Mouse (Mus musculus) neutrophil, adult 5-6 weeks (primary cell): ENCODE results near the gene Wiz. TPM values are rescaled to one million over a fixed set of nuclear protein-coding genes. Genes with fewer than 3 reads are reported as not detected.

Experiments used
- ATAC-seq: fragments of 151-379, 151-347 bp; 2 replicates; pipeline ENCODE4 v1.8.0; 2017; ENCODE audit warnings: mild to moderate bottlenecking, moderate TSS enrichment; ENCODE audit not compliant: insufficient number of reproducible peaks, poor library complexity, low FRiP score, severe bottlenecking; ENCODE audit errors: extremely low read depth
- total RNA-seq: library from RNA; stranded (forward); fragments of 200-1000 nt; gene quantifications from 2 replicates; pipeline ENCODE4 v1.2.3, GENCODE M21; 2017

Gene Wiz
- total RNA-seq, 1 experiment from 2014 or later: 12.3 TPM

DNA sequence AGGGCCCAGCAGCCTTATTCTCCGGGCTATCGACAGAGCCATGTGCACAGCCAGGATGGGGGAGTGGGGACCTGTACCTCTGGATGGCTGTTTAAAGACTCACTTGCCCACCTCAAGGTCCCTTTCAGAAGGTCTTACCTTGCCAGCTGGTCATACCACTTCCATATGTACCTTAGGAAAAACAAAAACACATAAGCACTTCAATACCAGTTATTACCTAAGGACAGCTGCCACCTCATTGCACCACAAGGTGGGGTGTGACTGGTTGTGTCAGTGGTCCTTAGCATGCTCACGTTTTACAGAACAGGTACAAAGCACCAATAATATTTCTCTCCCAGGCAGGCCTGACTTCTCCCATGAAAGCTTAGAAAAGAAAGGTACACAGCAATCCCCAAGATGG, 71.5 kb downstream of the Wiz start:
- no peak for ATAC-seq

DNA sequence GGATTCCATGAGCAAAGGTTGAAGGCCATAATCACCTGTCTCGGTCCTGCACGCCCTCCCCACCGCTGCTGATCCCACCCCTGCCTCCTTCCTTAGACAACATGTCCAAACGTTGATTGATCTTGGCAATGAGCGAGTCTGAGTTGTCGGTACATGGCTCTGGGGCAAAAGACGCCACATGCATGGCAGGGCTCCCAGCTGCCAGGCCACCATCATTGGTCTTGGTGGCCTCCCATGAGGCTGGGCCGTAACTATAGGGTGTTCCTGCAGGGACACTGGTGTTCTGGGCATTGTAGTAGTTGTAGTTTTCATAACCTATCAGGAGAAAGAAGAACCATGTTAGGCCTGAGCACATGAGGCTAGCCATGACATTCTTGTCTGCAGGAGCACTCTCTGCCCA, 72.2 kb downstream of the Wiz start:
- no peak for ATAC-seq

DNA sequence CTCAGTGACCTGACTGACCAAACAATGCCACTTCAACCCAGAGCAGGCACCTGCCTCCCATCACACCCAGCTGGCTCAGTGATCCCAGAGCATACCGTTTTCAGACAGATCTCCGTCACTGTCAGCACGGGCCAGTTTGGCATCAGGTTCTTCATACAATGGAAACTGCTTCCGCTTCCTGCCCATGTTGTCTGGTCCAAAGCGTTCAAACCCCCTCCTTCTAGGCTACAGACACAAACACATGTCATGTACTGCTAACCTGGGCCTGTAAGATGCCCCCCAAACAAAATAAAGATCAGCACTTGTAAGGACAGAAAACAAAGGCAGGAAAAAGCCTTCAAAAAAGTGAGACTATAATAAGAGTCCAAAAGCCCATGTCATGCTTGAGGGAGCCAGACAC, 73.7 kb downstream of the Wiz start:
- no peak for ATAC-seq

DNA sequence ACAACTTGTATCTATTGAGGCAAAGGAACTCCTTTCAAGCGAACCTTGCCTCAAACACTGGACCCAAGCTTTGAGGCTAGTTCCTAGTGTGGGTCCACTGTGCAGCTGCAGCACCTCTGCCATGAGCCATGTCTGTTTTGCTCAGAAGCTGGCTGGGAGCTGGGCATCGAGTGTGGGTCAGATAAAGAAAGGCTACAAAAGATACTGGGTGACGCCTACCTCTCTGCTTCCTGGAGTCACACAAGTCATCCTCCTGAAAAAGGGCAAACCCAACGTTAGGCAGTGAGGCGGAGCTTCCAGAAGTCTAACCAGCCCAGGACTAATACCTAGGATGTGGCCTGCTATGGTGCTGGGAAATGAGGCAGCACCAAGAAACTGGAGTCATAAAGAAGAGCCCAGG, 75.3 kb downstream of the Wiz start:
- no peak for ATAC-seq

- ATAC-seq: no peak
Observed at GRCm38 (mm10) chr17:32312801-32313200, 76.4 kb downstream of the Wiz start.

DNA sequence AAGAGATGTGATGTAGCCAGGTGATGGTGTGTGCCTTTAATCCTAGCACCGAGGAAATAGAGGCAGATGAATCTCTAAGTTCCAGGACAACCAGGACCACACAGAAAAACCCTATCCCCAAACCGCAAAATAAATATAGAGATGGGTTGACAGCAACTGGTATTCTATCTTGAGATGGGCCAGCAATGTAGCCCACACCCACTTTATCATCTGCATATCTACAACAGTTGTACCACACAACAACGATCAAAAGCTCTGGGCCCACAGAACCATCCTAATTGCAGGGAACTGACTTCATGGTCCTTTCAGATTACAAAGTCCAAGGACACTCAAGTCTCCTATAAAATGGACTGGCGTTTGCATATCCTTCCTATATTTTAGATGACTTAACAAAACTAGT, 81.3 kb downstream of the Wiz start:
- no peak for ATAC-seq

Other genes starting within 250 kb of the Wiz start
- gene Notch3, start 222.6 kb downstream of the Wiz start, total RNA-seq: not detected in 2 replicates
- gene Ephx3, start 199.9 kb downstream of the Wiz start, total RNA-seq: 0.37 and 0.58 TPM in 2 replicates
- gene Brd4, start 104.7 kb downstream of the Wiz start, total RNA-seq: 70.2 and 73.6 TPM in 2 replicates
- 227 and 237 TPM in 2 replicates for gene Akap8, start 68.2 kb downstream of the Wiz start, total RNA-seq
- gene Akap8l, start 38.8 kb downstream of the Wiz start, total RNA-seq: 275 and 277 TPM in 2 replicates
- 190 and 210 TPM in 2 replicates for gene Rasal3, start 14.1 kb upstream of the Wiz start, total RNA-seq
- gene Pglyrp2, start 34.7 kb upstream of the Wiz start, total RNA-seq: 8.3 and 8.8 TPM in 2 replicates
- not detected in 2 replicates for gene Cyp4f39, start 63.3 kb upstream of the Wiz start, total RNA-seq
- gene Cyp4f17, start 116.6 kb upstream of the Wiz start, total RNA-seq: 0.49 and 1.0 TPM in 2 replicates
- 7.4 and 10.9 TPM in 2 replicates for gene Cyp4f16, start 147.1 kb upstream of the Wiz start, total RNA-seq
- gene Cyp4f37, start 231.9 kb upstream of the Wiz start, total RNA-seq: 0.12 TPM in 1 of 2 replicates, not detected in the other